ENCODE assay signal across 8 mouse cellular contexts in genomic region chr2:32908796-32909195, GRCm38 (mm10). TPM values are rescaled to one million over a fixed set of nuclear protein-coding genes. Genes with fewer than 3 reads are reported as not detected.
DNase-seq lines count a peak whose midpoint lies in the region; ATAC-seq and TF ChIP-seq lines count a peak whose summit lies in the region.

No protein-coding gene starts in this region.

- no peak; the same call in 1 of the 2 replicates for TF ChIP-seq EP300 in heart, postnatal 0 days (IDR thresholded peaks at IDR 0.05; ENCODE audit: low read depth)
- no peak for TF ChIP-seq EP300 in stomach, postnatal 0 days (optimal IDR thresholded peaks at IDR 0.05)

- ATAC-seq in heart, postnatal 0 days (ENCODE audit: insufficient read depth, low read depth), result peak; percentile 68
- ATAC-seq in liver, embryonic 12.5 days, result no peak
- peak; percentile 22 for ATAC-seq in stomach, postnatal 0 days (ENCODE audit: low FRiP score, low TSS enrichment)

- no peak for TF ChIP-seq CTCF in heart, postnatal 0 days (IDR thresholded peaks at IDR 0.05; ENCODE audit: low read depth)
- no peak for TF ChIP-seq CTCF in stomach, postnatal 0 days (IDR thresholded peaks at IDR 0.05; ENCODE audit: low read depth)

- no peaks in the 10 kb centered on the region for H3K9me3 ChIP-seq in heart, postnatal 0 days (replicated peaks; ENCODE audit: control insufficient read depth, low read length)
- no peaks in the 10 kb centered on the region for H3K9me3 ChIP-seq in liver, embryonic 12.5 days (replicated peaks)
- H3K9me3 ChIP-seq in stomach, postnatal 0 days (ENCODE audit: control insufficient read depth, low read length), result no peaks in the 10 kb centered on the region

- DNase-seq in retina, postnatal 1 day, result peak; percentile 52
- DNase-seq in retina, embryonic 14.5 days (ENCODE audit: low spot score), result no peak
- peak; percentile 74 for DNase-seq in heart, postnatal 0 days (ENCODE audit: low spot score)
- peak; percentile 65 for DNase-seq in stomach, postnatal 0 days (ENCODE audit: low spot score)
- DNase-seq in frontal cortex, adult 2 months (ENCODE audit: extremely low spot score in 1 of 2, low spot score in 1 of 2), result no peak
- no peak for DNase-seq in layer of hippocampus, adult 8-10 months (ENCODE audit: low spot score in 2 of 2)
- no peak for DNase-seq in urinary bladder, postnatal 4 days (ENCODE audit: low spot score in 2 of 2)

- H3K4me3 ChIP-seq in heart, postnatal 0 days (ENCODE audit: low read depth, low read length), result no peak overlapping the region
- H3K4me3 ChIP-seq in liver, embryonic 12.5 days, result no peak overlapping the region
- H3K4me3 ChIP-seq in stomach, postnatal 0 days (ENCODE audit: low read depth, low read length), result 0 out of 2 replicates have a peak overlapping the region, but pooled peaks have one; percentile 6

- no peak overlapping the region for H3K9ac ChIP-seq in heart, postnatal 0 days (replicated peaks; ENCODE audit: low read depth, low read length)
- H3K9ac ChIP-seq in liver, embryonic 12.5 days, result no peak overlapping the region
- H3K9ac ChIP-seq in stomach, postnatal 0 days (ENCODE audit: low read length), result 0 out of 2 replicates have a peak overlapping the region, but pooled peaks have one; percentile 23

- peak overlapping the region; percentile 37 for H3K4me2 ChIP-seq in heart, postnatal 0 days (ENCODE audit: low read depth, low read length)
- no peak overlapping the region for H3K4me2 ChIP-seq in liver, embryonic 12.5 days
- H3K4me2 ChIP-seq in stomach, postnatal 0 days (replicated peaks; ENCODE audit: low read depth), result peak overlapping the region; percentile 39; the same call in 1 of the 2 replicates

- no peaks in the 10 kb centered on the region for H3K27me3 ChIP-seq in heart, postnatal 0 days (ENCODE audit: control insufficient read depth, insufficient read depth, low read length)
- H3K27me3 ChIP-seq in liver, embryonic 12.5 days (replicated peaks), result no peaks in the 10 kb centered on the region
- no peaks in the 10 kb centered on the region for H3K27me3 ChIP-seq in stomach, postnatal 0 days (ENCODE audit: control insufficient read depth, insufficient read depth, low read length)

- peaks cover 35% of the 10 kb centered on the region for H3K4me1 ChIP-seq in heart, postnatal 0 days (ENCODE audit: control insufficient read depth, insufficient read depth)
- H3K4me1 ChIP-seq in liver, embryonic 12.5 days, result peaks cover 55% of the 10 kb centered on the region
- peaks cover 17% of the 10 kb centered on the region for H3K4me1 ChIP-seq in stomach, postnatal 0 days (replicated peaks; ENCODE audit: control insufficient read depth, insufficient read depth)

- H3K36me3 ChIP-seq in heart, postnatal 0 days (replicated peaks; ENCODE audit: control insufficient read depth, insufficient read depth, low read length), result peaks cover 34% of the 10 kb centered on the region
- H3K36me3 ChIP-seq in liver, embryonic 12.5 days, result peaks cover 7% of the 10 kb centered on the region; the same call in 1 of the 2 replicates
- peaks cover 8% of the 10 kb centered on the region for H3K36me3 ChIP-seq in stomach, postnatal 0 days (ENCODE audit: control insufficient read depth, insufficient read depth, low read length)

- 7% methylated on average over 11 of the region's 11 CpGs for WGBS in heart, postnatal 0 days
- 55% methylated on average over 11 of the region's 11 CpGs for WGBS in liver, embryonic 12.5 days (ENCODE audit: insufficient replicate concordance)
- WGBS in stomach, postnatal 0 days, result 12% methylated on average over 11 of the region's 11 CpGs

- peak overlapping the region; percentile 92 for H3K27ac ChIP-seq in heart, postnatal 0 days (ENCODE audit: low read depth)
- H3K27ac ChIP-seq in liver, embryonic 12.5 days, result peak overlapping the region; percentile 67
- peak overlapping the region; percentile 95 for H3K27ac ChIP-seq in stomach, postnatal 0 days (replicated peaks)

RNA-seq across cellular contexts. Expression of gene Fam129b, which starts 32.9 kb away (rescaled TPM):
- 59.6 and 60.1 TPM in 2 replicates for total RNA-seq in heart, postnatal 0 days (2014; rRNA removed; ENCODE audit: low replicate concordance)
- polyA plus RNA-seq in heart, postnatal 0 days (2015; fragmentation: Nextera tagmentation; extraction: Ambion mirVana), result 25.2 and 25.3 TPM in 2 replicates
- 11.9 and 12.4 TPM in 2 replicates for polyA plus RNA-seq in liver, embryonic 12.5 days (2016; fragmentation: Nextera tagmentation; extraction: Ambion mirVana)
- 90.7 and 101 TPM in 2 replicates for polyA plus RNA-seq in stomach, postnatal 0 days (2015; fragmentation: Nextera tagmentation; extraction: Ambion mirVana)
- polyA plus RNA-seq in frontal cortex, adult 2 months (2012; rRNA removed), result 28.3 and 30.0 TPM in 2 replicates
- total RNA-seq in layer of hippocampus, adult 8-10 months (2022), result 10 to 100 TPM; 21.8 to 39.3 (median 32.1) TPM

RNA-seq across cellular contexts. Expression of gene Rpl12, which starts 52.6 kb away (rescaled TPM):
- total RNA-seq in heart, postnatal 0 days (2014; rRNA removed; ENCODE audit: low replicate concordance), result 242 and 255 TPM in 2 replicates
- 76.9 and 80.1 TPM in 2 replicates for polyA plus RNA-seq in heart, postnatal 0 days (2015; fragmentation: Nextera tagmentation; extraction: Ambion mirVana)
- 171 and 174 TPM in 2 replicates for polyA plus RNA-seq in liver, embryonic 12.5 days (2016; fragmentation: Nextera tagmentation; extraction: Ambion mirVana)
- polyA plus RNA-seq in stomach, postnatal 0 days (2015; fragmentation: Nextera tagmentation; extraction: Ambion mirVana), result 141 and 157 TPM in 2 replicates
- polyA plus RNA-seq in frontal cortex, adult 2 months (2012; rRNA removed), result 374 and 403 TPM in 2 replicates
- total RNA-seq in layer of hippocampus, adult 8-10 months (2022), result 100 to 1,000 TPM; 120 to 150 (median 129) TPM

RNA-seq across cellular contexts. Expression of gene Lrsam1, which starts 52.6 kb away (rescaled TPM):
- 5.9 and 12.0 TPM in 2 replicates for total RNA-seq in heart, postnatal 0 days (2014; rRNA removed; ENCODE audit: low replicate concordance)
- polyA plus RNA-seq in heart, postnatal 0 days (2015; fragmentation: Nextera tagmentation; extraction: Ambion mirVana), result 5.4 and 5.6 TPM in 2 replicates
- 3.5 and 4.4 TPM in 2 replicates for polyA plus RNA-seq in liver, embryonic 12.5 days (2016; fragmentation: Nextera tagmentation; extraction: Ambion mirVana)
- 5.3 and 5.5 TPM in 2 replicates for polyA plus RNA-seq in stomach, postnatal 0 days (2015; fragmentation: Nextera tagmentation; extraction: Ambion mirVana)
- polyA plus RNA-seq in frontal cortex, adult 2 months (2012; rRNA removed), result 21.5 and 26.0 TPM in 2 replicates
- total RNA-seq in layer of hippocampus, adult 8-10 months (2022), result 10 to 100 TPM; 35.1 to 39.9 (median 38.6) TPM

Comparison
In these comparisons a context has a peak if more than half of its experiments do, and no peak if none do; other contexts are left out.
1. DNase-seq: peak in retina, postnatal 1 day (single experiment), heart, postnatal 0 days (single experiment) and stomach, postnatal 0 days (single experiment); none in retina, embryonic 14.5 days (single experiment), frontal cortex, adult 2 months (0 of 2), layer of hippocampus, adult 8-10 months (0 of 2) and urinary bladder, postnatal 4 days (0 of 2).
2. Peak in every context shown above with its lines, with median percentiles within 50 percentile points of each other: H3K27ac ChIP-seq.